Mouse (Mus musculus) cerebellum, adult 2 months (tissue): ENCODE data around the gene Sdk2. TPM values are rescaled to one million over a fixed set of nuclear protein-coding genes. Genes with fewer than 3 reads are reported as not detected.

ENCODE experiments used
- DNase-seq, 2 experiments: peaks; one replicate each; pipeline ENCODE4 v3.0.0; 2021
- H3K27ac ChIP-seq: fragments of 200-500 bp; 2 replicates; pipeline ENCODE4 v1.5.1; 2012; ENCODE audit warnings: low read length, control low read depth, inconsistent platforms; ENCODE audit not compliant: insufficient read depth
- H3K27me3 ChIP-seq: fragments of 200-500 bp; 2 replicates; pipeline ENCODE4 v1.6.1; 2012; ENCODE audit warnings: inconsistent platforms, mild to moderate bottlenecking, low read length, moderate library complexity; ENCODE audit not compliant: control insufficient read depth, insufficient read depth
- H3K4me1 ChIP-seq: fragments of 200-500 bp; 2 replicates; pipeline ENCODE4 v1.6.1; 2011; ENCODE audit warnings: low read length; ENCODE audit not compliant: control insufficient read depth, insufficient read depth
- H3K4me3 ChIP-seq: fragments of 200-500 bp; replicated peaks from 2 replicates; pipeline ENCODE3; 2011; ENCODE audit warnings: mild to moderate bottlenecking, low read depth, low read length, control low read depth; ENCODE audit not compliant: insufficient read depth
- CTCF ChIP-seq: fragments of 200-500 bp; IDR thresholded peaks from 2 replicates; pipeline ENCODE4 v1.5.1; 2011; ENCODE audit warnings: low read depth, mild to moderate bottlenecking, control low read depth, low read length, moderate library complexity, borderline replicate concordance; ENCODE audit not compliant: insufficient read depth
- POLR2A ChIP-seq: fragments of 200-500 bp; IDR thresholded peaks from 2 replicates; pipeline ENCODE4 v1.6.1; 2011; ENCODE audit warnings: low read length, control low read depth, borderline replicate concordance; ENCODE audit not compliant: insufficient read depth
- WGBS: fragments of 180-500 bp; shearing (Covaris S2); methylation state at CpG from one replicate; pipeline ENCODE4 v1.1.7; 2018; 5-methylcytosine and 5-hydroxymethylcytosine counted together
- polyA plus RNA-seq: library from polyadenylated mRNA; depleted of rRNA; stranded (reverse); fragments of >200 nt; gene quantifications from 2 replicates; pipeline ENCODE4 v1.2.3, GENCODE M21; 2012

Sdk2 gene
- polyA plus RNA-seq, 1 experiment: 3.1 TPM

DNA sequence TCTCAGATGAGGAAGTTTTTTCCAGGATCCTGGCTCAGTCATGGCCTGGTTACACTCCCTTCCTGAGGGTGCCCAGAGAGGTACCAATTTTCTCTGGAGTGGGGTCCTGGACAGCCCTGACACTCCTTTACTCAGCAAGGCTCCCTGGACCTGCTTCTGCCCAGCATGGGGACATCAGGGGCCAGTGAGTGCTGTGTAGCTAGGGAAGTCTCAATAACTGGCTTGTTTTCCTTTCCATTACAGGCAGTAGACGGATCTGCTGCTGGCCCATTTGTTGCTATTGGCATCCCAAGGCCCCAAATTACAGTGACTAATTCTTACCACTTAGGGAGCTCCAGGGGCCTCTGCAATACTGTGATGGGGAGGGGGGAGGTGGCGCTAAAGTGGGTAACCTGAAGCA lies 5.6 kb downstream of the Sdk2 start:
- 74% methylated on average over 2 of the region's 2 CpGs for WGBS
- TF ChIP-seq POLR2A (no peak), CTCF (no peak)
- Histone ChIP-seq H3K4me3 (no peak overlapping the region), H3K27me3 (peaks cover 9% of the 10 kb centered on the region), H3K4me1 (peaks cover 6% of the 10 kb centered on the region; the same call in 1 of the 2 replicates), H3K27ac (no peak overlapping the region)
- DNase-seq: no peak

DNA sequence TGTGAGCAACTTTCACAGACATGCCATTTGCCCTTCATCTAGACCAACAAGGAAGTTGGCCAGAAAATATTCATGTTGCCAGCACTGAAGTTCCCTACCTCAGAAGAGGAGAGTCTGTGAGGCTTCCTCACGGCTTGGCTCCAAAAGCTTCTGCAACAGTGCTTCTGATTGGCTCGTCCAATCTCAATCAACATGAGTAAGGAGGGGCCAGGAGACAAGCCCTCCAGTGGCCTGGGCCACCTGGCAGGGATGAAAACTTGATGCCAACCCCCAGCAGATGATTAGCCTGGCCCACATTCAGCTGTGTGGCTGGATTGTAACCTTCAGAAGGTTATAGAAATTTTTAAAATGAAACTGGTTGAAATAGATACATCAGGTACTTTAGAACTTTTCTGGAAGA lies 10.5 kb downstream of the Sdk2 start:
- Histone ChIP-seq H3K27ac (no peak overlapping the region), H3K27me3 (no peaks in the 10 kb centered on the region), H3K4me3 (no peak overlapping the region), H3K4me1 (no peaks in the 10 kb centered on the region)
- no peak for TF ChIP-seq POLR2A
- no peak for TF ChIP-seq CTCF
- DNase-seq: no peak
- 46% methylated on average over 2 of the region's 2 CpGs for WGBS

DNA sequence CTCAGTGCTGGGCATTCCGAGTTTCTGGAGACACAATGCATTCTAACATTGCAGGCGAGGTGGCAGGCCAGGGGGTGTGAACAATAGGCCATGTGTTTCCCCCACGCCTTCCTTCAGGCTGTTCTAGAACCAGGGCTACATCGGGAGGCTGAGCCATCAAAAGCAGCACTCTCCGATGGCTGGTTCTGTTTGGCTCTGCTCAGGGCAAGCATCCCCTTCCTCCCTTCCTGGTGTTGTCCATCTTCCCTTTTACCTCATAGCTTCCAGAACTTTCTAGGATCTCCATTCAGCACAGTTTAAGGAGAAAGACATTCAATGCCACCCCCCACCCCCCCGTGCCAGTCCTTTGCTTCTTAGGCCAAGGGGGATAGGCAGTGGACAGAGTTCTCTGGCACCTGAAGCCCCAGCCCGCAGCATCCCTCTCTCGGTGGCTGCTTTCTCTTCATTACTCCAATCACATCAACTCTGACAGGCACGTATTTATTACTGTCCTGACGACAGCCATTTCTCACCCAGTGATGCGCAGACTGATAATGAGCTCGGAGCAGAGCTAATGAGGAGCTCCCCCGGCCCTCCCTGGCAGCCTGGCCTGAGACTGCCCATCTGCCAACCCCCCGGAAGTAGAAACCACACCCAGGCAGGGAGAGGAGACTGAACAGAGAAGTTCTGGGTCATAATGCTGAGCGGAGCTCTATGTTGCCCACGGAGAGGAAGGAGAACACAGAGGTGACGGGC lies 12.1 kb downstream of the Sdk2 start:
- TF ChIP-seq POLR2A (no peak), CTCF (no peak)
- Histone ChIP-seq H3K27ac (no peak overlapping the region), H3K4me3 (no peak overlapping the region), H3K4me1 (no peaks in the 10 kb centered on the region), H3K27me3 (no peaks in the 10 kb centered on the region)
- DNase-seq: no peak
- 55% methylated on average over 17 of the region's 17 CpGs for WGBS

DNA sequence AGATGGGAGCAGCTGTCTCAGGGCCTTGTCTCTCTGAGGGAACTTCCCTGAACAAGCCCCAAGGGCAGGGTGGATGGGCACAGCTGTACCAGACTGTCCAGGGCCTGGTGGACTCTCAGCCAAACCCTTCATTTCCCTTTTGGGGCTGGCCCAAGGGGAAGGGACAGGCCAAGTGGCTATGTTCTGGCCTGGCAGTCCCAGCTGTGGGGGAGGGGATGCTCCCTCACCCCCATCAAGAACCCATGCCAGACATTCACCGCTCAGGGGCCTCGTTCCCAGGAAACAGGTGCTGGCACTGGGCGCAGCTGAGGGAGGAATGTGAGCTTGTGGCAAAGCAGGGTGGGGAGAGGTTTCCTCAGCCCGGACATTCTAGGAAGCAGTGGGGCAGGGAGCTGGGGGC lies 15.5 kb downstream of the Sdk2 start:
- Histone ChIP-seq H3K4me1 (no peaks in the 10 kb centered on the region), H3K27ac (no peak overlapping the region), H3K4me3 (no peak overlapping the region), H3K27me3 (no peaks in the 10 kb centered on the region)
- TF ChIP-seq POLR2A (no peak), CTCF (no peak)
- DNase-seq: no peak
- WGBS: 53% methylated on average over 4 of the region's 4 CpGs

DNA sequence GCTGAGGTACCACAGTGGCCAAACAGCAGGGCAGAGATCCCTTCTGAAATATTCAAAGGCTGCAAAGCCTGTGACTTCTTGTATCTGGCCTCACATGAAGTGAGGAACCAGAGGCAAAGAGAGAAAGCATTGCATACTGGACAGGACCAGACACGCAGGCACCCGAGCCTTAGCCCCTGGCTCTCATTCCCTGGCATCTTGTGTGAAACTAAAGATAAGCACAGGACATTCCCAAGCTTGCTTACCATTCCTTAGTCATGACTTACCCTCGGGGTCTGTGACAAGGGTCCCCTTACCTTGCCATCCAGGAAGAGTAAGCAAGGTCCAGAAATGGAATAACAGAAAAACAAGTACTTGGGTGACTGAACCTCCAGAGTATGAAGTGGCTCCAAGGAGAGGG lies 16.3 kb downstream of the Sdk2 start:
- no peaks in the 10 kb centered on the region for H3K27me3 ChIP-seq
- TF ChIP-seq CTCF (no peak), POLR2A (no peak)
- no peak for DNase-seq
- H3K4me1 ChIP-seq: no peaks in the 10 kb centered on the region
- 95% methylated on average over 3 of the region's 3 CpGs for WGBS
- no peak overlapping the region for H3K27ac ChIP-seq
- H3K4me3 ChIP-seq: no peak overlapping the region

DNA sequence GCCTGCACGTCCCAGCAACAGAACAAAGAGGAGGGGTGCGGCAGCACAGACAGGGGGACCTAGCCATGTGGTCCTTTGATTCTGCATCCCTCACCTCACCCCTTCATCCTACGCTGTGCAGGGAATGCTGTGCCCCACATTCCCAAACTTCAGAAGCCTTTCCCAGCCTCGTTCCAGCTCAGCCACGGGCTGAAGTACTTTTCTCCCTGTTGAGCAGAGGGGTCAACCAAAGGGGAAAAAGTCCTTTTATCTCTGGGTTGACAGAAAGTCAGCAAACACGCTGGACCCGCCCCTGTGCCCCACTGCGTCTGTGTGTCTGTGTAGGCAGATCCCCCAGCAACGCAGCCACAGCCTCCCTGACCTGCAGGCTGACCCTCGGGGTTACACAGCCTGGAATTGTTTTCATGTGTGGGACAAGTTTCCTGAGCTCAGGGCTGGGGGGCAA lies 18.9 kb downstream of the Sdk2 start:
- H3K27ac ChIP-seq: no peak overlapping the region
- no peak for TF ChIP-seq CTCF
- TF ChIP-seq POLR2A: no peak
- no peaks in the 10 kb centered on the region for H3K27me3 ChIP-seq
- DNase-seq: no peak
- 57% methylated on average over 10 of the region's 10 CpGs for WGBS
- H3K4me1 ChIP-seq: peaks cover 10% of the 10 kb centered on the region
- no peak overlapping the region for H3K4me3 ChIP-seq

DNA sequence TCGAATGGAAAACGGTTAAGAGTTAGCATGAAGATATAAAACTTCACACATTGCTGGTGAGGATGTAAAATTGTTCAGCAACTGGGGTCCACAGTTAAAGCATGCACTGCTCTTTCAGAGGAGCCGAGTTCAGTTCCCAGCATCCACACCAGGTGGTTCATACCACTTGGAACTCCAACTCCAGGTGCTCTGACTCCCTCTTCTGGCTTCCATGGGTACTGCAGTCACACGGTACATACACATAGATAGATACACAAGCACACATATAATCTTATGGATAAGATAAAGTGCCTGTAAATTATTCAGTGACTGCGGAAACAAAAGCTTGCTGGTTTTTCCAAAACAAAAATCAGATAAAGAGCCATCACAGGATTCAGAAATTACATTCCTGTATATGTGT lies 19.9 kb downstream of the Sdk2 start:
- no peak overlapping the region for H3K27ac ChIP-seq
- DNase-seq: no peak
- peaks cover 11% of the 10 kb centered on the region for H3K4me1 ChIP-seq
- TF ChIP-seq POLR2A: no peak
- TF ChIP-seq CTCF: 0 out of 2 replicates have a peak, but pooled peaks have one; percentile 4
- WGBS: 96% methylated on average over 5 of the region's 5 CpGs
- H3K4me3 ChIP-seq: no peak overlapping the region
- no peaks in the 10 kb centered on the region for H3K27me3 ChIP-seq

DNA sequence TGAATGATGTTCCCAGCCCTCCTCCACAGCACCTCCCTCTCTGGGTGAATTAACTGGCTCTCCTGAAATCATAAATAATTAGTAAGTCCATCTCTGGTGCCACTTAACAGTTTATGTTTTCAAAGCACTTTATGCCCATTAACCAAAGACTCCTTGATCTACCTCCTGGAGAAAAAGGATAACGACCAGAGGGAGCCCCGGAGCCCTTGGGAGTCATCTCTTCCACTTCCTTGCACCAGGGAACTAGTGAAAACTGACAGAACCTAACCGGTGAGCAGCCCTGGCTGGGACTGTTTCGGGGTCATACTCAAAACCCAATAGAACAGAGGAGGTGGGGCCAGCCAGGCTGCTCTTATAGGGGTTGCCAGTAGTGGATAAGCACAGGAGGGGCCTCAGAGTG lies 22.5 kb downstream of the Sdk2 start:
- no peak for DNase-seq
- H3K4me1 ChIP-seq: peaks cover 19% of the 10 kb centered on the region
- no peak overlapping the region for H3K4me3 ChIP-seq
- H3K27ac ChIP-seq: no peak overlapping the region
- WGBS: 67% methylated on average over 4 of the region's 4 CpGs
- no peaks in the 10 kb centered on the region for H3K27me3 ChIP-seq
- no peak for TF ChIP-seq CTCF
- TF ChIP-seq POLR2A: no peak
